Mouse (Mus musculus): ENCODE data around the gene Gdf1. TPM values are rescaled to one million over a fixed set of nuclear protein-coding genes. Genes with fewer than 3 reads are reported as not detected.

Gene Gdf1
- polyA plus RNA-seq, 1 experiment from 2014 or later, result 0.53 TPM

- 34% methylated on average over 2 of the region's 2 CpGs for WGBS
- DNase-seq (ENCODE audit: low spot score), result no peak
- no peak for ATAC-seq (ENCODE audit: low FRiP score, low TSS enrichment)
Measured at GRCm38 (mm10) chr8:70309311-70309710, 20.3 kb upstream of the Gdf1 start.

DNA sequence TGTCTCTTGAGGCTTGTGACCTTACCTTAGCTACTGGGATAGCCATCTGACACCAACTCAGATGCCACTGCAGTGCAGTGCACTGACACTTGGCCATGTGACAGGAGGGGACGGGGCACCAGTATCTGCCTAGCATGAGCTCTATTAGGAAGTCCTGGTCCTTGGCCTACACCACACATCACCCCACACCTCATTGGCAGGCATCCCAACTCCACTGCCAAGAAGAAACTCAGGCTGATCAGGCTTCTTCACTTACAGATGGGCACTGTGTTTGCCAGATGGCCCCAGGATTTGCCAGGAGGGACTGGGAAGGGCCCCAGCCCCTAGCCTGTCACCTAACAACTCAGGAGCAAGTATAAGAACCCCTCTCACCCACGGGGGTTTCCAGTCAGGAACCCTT is 16.2 kb upstream of the Gdf1 start:
- WGBS, result 87% methylated on average over 2 of the region's 2 CpGs
- no peak for DNase-seq (ENCODE audit: low spot score)
- H3K36me3 ChIP-seq (ENCODE audit: control insufficient read depth, insufficient read depth, low read length), result peaks cover 20% of the 10 kb centered on the region
- no peaks in the 10 kb centered on the region for H3K27me3 ChIP-seq (ENCODE audit: control insufficient read depth, insufficient read depth, low read length)
- H3K4me3 ChIP-seq (ENCODE audit: low read depth, low read length), result no peak overlapping the region
- H3K4me2 ChIP-seq (replicated peaks; ENCODE audit: low read depth), result no peak overlapping the region
- no peak for ATAC-seq (ENCODE audit: low FRiP score, low TSS enrichment)
- H3K9ac ChIP-seq (ENCODE audit: low read length), result no peak overlapping the region
- no peak for TF ChIP-seq EP300 (optimal IDR thresholded peaks at IDR 0.05)
- TF ChIP-seq CTCF (IDR thresholded peaks at IDR 0.05; ENCODE audit: low read depth), result no peak
- no peaks in the 10 kb centered on the region for H3K4me1 ChIP-seq (replicated peaks; ENCODE audit: control insufficient read depth, insufficient read depth)
- H3K9me3 ChIP-seq (ENCODE audit: control insufficient read depth, low read length), result no peaks in the 10 kb centered on the region
- no peak overlapping the region for H3K27ac ChIP-seq (replicated peaks)

More at GRCm38 (mm10) chr8:70309311-70309710, 20.3 kb upstream of the Gdf1 start:
- H3K27me3 ChIP-seq (ENCODE audit: control insufficient read depth, insufficient read depth, low read length), result no peaks in the 10 kb centered on the region
- H3K9ac ChIP-seq (ENCODE audit: low read length), result no peak overlapping the region
- H3K4me1 ChIP-seq (replicated peaks; ENCODE audit: control insufficient read depth, insufficient read depth), result no peaks in the 10 kb centered on the region
- peaks cover 30% of the 10 kb centered on the region for H3K36me3 ChIP-seq (ENCODE audit: control insufficient read depth, insufficient read depth, low read length)
- TF ChIP-seq CTCF (IDR thresholded peaks at IDR 0.05; ENCODE audit: low read depth) (peak; percentile 73), EP300 (optimal IDR thresholded peaks at IDR 0.05) (no peak)
- no peak overlapping the region for H3K27ac ChIP-seq (replicated peaks)
- no peak overlapping the region for H3K4me3 ChIP-seq (ENCODE audit: low read depth, low read length)
- H3K9me3 ChIP-seq (ENCODE audit: control insufficient read depth, low read length), result no peaks in the 10 kb centered on the region
- H3K4me2 ChIP-seq (replicated peaks; ENCODE audit: low read depth), result no peak overlapping the region

GRCm38 (mm10) chr8:70315624-70316510 is 13.8 kb upstream of the Gdf1 start, which contains the start of gene Cers1:
Cers1 (plus strand) TSS chr8:70315775.
- Histone ChIP-seq H3K36me3 (ENCODE audit: control insufficient read depth, insufficient read depth, low read length) (peaks cover 11% of the 10 kb centered on the region; the same call in 1 of the 2 replicates), H3K27ac (replicated peaks) (peak within 1 kb of the TSS; percentile 30; the same call in 1 of the 2 replicates), H3K9me3 (ENCODE audit: control insufficient read depth, low read length) (no peaks in the 10 kb centered on the region), H3K9ac (ENCODE audit: low read length) (peak within 1 kb of the TSS; percentile 56), H3K4me2 (replicated peaks; ENCODE audit: low read depth) (peak within 1 kb of the TSS; percentile 84), H3K4me1 (replicated peaks; ENCODE audit: control insufficient read depth, insufficient read depth) (no peaks in the 10 kb centered on the region), H3K27me3 (ENCODE audit: control insufficient read depth, insufficient read depth, low read length) (no peaks in the 10 kb centered on the region), H3K4me3 (ENCODE audit: low read depth, low read length) (peak within 1 kb of the TSS; percentile 54)
- TF ChIP-seq EP300 (optimal IDR thresholded peaks at IDR 0.05) (no peak), CTCF (IDR thresholded peaks at IDR 0.05; ENCODE audit: low read depth) (0 out of 2 replicates have a peak, but pooled peaks have one; percentile 11)
- WGBS, result 2% methylated on average over 62 of the region's 66 CpGs
- ATAC-seq (ENCODE audit: low FRiP score, low TSS enrichment) (peak; percentile 55), DNase-seq (ENCODE audit: low spot score) (peak; percentile 55)

DNA sequence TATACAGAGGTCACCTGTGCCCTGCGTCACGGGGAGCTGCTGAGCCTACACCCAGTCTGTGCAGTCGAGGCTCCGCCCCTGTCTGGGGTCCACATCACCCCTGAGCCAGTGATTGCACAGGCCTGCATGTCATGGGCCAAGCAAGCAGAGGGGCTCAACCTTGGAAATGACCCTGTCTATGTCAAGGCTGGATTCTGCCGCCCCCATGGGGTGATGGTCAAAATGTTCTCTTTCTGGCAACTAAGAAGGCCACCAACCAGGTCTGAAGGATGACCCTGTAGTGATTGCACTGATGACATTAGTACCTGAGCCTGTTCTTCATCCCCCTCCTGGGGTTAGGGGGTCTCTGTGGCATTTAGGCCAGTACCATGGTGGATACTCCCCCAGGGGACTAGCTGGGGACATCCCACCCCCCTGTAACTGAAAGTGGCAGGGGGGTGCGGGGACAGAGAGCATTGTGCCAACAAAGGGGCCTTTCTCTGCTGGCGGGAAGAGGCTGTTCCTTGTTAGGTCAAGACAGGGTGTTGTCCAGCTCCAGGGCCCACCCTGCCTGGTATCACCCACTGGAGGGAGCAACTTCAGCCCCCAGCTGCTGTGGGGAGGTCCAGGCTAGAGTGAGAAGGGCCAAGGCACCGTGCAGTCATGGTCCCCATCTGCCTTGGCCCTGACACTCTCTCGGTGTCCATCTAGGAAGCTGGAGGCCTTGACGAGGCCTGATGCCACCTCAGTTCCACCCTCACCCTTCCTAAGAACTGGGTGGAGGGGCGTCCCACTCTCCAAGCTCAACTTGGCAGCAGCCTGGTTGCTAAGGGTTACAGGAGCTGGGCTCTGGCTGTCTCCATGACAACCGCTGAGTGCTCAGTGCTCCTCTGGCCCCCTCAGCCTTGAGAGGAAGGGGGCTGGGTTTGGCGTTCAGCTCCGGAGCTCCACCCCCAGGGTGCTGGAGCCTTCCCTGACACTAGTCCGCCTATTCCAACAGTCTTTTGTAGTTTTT is 12.8 kb upstream of the Gdf1 start:
- Histone ChIP-seq H3K27me3 (ENCODE audit: control insufficient read depth, insufficient read depth, low read length) (no peaks in the 10 kb centered on the region), H3K4me3 (ENCODE audit: low read depth, low read length) (peak overlapping the region; percentile 54), H3K9me3 (ENCODE audit: control insufficient read depth, low read length) (no peaks in the 10 kb centered on the region), H3K4me2 (replicated peaks; ENCODE audit: low read depth) (peak overlapping the region; percentile 84), H3K36me3 (ENCODE audit: control insufficient read depth, insufficient read depth, low read length) (peaks cover 2% of the 10 kb centered on the region; the same call in 1 of the 2 replicates), H3K27ac (replicated peaks) (no peak overlapping the region), H3K4me1 (replicated peaks; ENCODE audit: control insufficient read depth, insufficient read depth) (no peaks in the 10 kb centered on the region), H3K9ac (ENCODE audit: low read length) (peak overlapping the region; percentile 56)
- ATAC-seq (ENCODE audit: low FRiP score, low TSS enrichment) (peak; percentile 40), DNase-seq (ENCODE audit: low spot score) (peak; percentile 44)
- WGBS, result 15% methylated on average over 14 of the region's 15 CpGs
- no peak for TF ChIP-seq EP300 (optimal IDR thresholded peaks at IDR 0.05)
- TF ChIP-seq CTCF (IDR thresholded peaks at IDR 0.05; ENCODE audit: low read depth), result peak; percentile 36

DNA sequence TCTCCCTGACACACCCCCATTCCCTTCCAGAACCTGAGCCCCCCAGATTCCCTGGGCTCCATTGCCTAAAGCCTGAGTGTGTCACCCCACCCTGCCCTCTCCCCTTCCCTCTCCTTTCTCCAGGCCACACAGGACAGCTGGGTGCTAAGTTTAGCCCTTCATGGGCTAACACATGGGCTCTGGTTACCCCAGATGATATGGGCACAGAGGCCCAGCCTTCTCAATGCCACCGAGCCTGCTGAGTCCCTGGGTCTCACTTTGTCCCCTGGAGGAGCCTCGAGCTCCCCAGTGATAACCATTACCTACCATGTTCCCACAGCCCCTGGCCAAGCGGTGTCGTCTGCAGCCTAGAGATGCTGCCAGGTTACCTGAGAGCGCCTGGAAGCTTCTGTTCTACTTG is 11.7 kb upstream of the Gdf1 start:
- Histone ChIP-seq H3K27ac (replicated peaks) (no peak overlapping the region), H3K4me3 (ENCODE audit: low read depth, low read length) (no peak overlapping the region), H3K9ac (ENCODE audit: low read length) (no peak overlapping the region), H3K36me3 (ENCODE audit: control insufficient read depth, insufficient read depth, low read length) (no peaks in the 10 kb centered on the region; the same call in 1 of the 2 replicates), H3K9me3 (ENCODE audit: control insufficient read depth, low read length) (no peaks in the 10 kb centered on the region), H3K4me1 (replicated peaks; ENCODE audit: control insufficient read depth, insufficient read depth) (no peaks in the 10 kb centered on the region), H3K4me2 (replicated peaks; ENCODE audit: low read depth) (no peak overlapping the region), H3K27me3 (ENCODE audit: control insufficient read depth, insufficient read depth, low read length) (no peaks in the 10 kb centered on the region)
- TF ChIP-seq EP300 (optimal IDR thresholded peaks at IDR 0.05), result no peak
- TF ChIP-seq CTCF (IDR thresholded peaks at IDR 0.05; ENCODE audit: low read depth), result no peak
- WGBS, result 82% methylated on average over 5 of the region's 5 CpGs
- DNase-seq (ENCODE audit: low spot score) (no peak), ATAC-seq (ENCODE audit: low FRiP score, low TSS enrichment) (no peak)
